Mouse (Mus musculus) adrenal gland, adult 18-20 months (tissue): Measurements from ENCODE around the gene Zgrf1. TPM values are rescaled to one million over a fixed set of nuclear protein-coding genes. Genes with fewer than 3 reads are reported as not detected.

Experiments
- DNase-seq, 2 experiments: peaks; one replicate each; pipeline ENCODE4 v3.0.0; 2021 to 2022; ENCODE audit warnings: low spot score in 2 of 2
- total RNA-seq, 2 experiments: library from RNA; stranded (reverse); gene quantifications; 1 replicate in 1 of 2; 2 replicates in 1 of 2; pipeline ENCODE4 v1.2.3; 2021

Gene Zgrf1
- total RNA-seq, 2 experiments from 2014 or later, result 0.70 to 0.80 TPM

GRCm38 (mm10) chr3:127554723-127555122 is 1.4 kb downstream of the Zgrf1 start:
- no peak for DNase-seq

GRCm38 (mm10) chr3:127558201-127558600 is 4.9 kb downstream of the Zgrf1 start:
- no peak for DNase-seq

GRCm38 (mm10) chr3:127562974-127563373 is 9.7 kb downstream of the Zgrf1 start:
- DNase-seq, result no peak

GRCm38 (mm10) chr3:127565129-127565528 is 11.8 kb downstream of the Zgrf1 start:
- no peak for DNase-seq

GRCm38 (mm10) chr3:127572557-127572956 is 19.3 kb downstream of the Zgrf1 start:
- peak in 1 of 2 experiments; percentile 23 for DNase-seq

- no peak for DNase-seq
Observed at GRCm38 (mm10) chr3:127597136-127597535, 43.8 kb downstream of the Zgrf1 start.

- no peak for DNase-seq
Observed at GRCm38 (mm10) chr3:127608109-127608508, 54.8 kb downstream of the Zgrf1 start.

- DNase-seq, result peak; percentile 77 to 82
Observed at GRCm38 (mm10) chr3:127625296-127625695, 72.0 kb downstream of the Zgrf1 start.

- peak in 1 of 2 experiments; percentile 29 for DNase-seq
Observed at GRCm38 (mm10) chr3:127625701-127626399, 72.6 kb downstream of the Zgrf1 start.

GRCm38 (mm10) chr3:127626524-127626923 is 73.2 kb downstream of the Zgrf1 start:
- DNase-seq, result no peak

- no peak for DNase-seq
Observed at GRCm38 (mm10) chr3:127627151-127627955, 74.1 kb downstream of the Zgrf1 start.

- DNase-seq, result no peak
Observed at GRCm38 (mm10) chr3:127627956-127628310, 74.6 kb downstream of the Zgrf1 start.

GRCm38 (mm10) chr3:127628311-127629184 is 75.3 kb downstream of the Zgrf1 start:
- DNase-seq, result no peak

GRCm38 (mm10) chr3:127630190-127630589 is 76.9 kb downstream of the Zgrf1 start:
- DNase-seq, result no peak

GRCm38 (mm10) chr3:127630735-127631372 is 77.6 kb downstream of the Zgrf1 start:
- no peak for DNase-seq

GRCm38 (mm10) chr3:127631582-127631981 is 78.3 kb downstream of the Zgrf1 start:
- DNase-seq, result no peak

GRCm38 (mm10) chr3:127632531-127632930 is 79.2 kb downstream of the Zgrf1 start:
- DNase-seq, result no peak

GRCm38 (mm10) chr3:127633080-127634032 is 80.1 kb downstream of the Zgrf1 start, which contains the start of gene Neurog2:
Gene Neurog2, plus strand, starts transcription at chr3:127633135.
- peak in 1 of 2 experiments; percentile 32 for DNase-seq

GRCm38 (mm10) chr3:127634101-127634983 is 81.1 kb downstream of the Zgrf1 start:
- DNase-seq, result peak; percentile 75 to 85
